Comparison of ENCODE assay signal across 41 mouse cellular contexts in genomic region chr9:21075625-21076024, GRCm38 (mm10). TPM values are rescaled to one million over a fixed set of nuclear protein-coding genes. Genes with fewer than 3 reads are reported as not detected.
"Had no signal": no experiment of that assay in that cellular context is flagged by ENCODE, and none has a peak within 500 bp of the region (broad histone marks: within the 10 kb centered on the region; RNA-seq: fewer than 3 reads in every experiment).

No protein-coding gene starts in this region.

- H3K4me3 ChIP-seq: heart, embryonic 10.5 days; heart, embryonic 13.5 days; heart, embryonic 15.5 days; hindbrain, embryonic 10.5 days; hindbrain, embryonic 12.5 days; hindbrain, embryonic 13.5 days; hindbrain, embryonic 15.5 days; intestine, embryonic 15.5 days; kidney, embryonic 15.5 days; layer of hippocampus, adult 2 months had no signal

- DNase-seq: heart, postnatal 10 days; heart, postnatal 14 days; heart, postnatal 36 days; heart, postnatal 4 days; kidney, adult 11 months; kidney, adult 18-20 months; kidney, adult 2 months; kidney, adult 8-10 months; kidney, adult 9 months; kidney, postnatal 10 days; kidney, postnatal 14 days; kidney, postnatal 25 days; kidney, postnatal 36 days; kidney, postnatal 4 days; layer of hippocampus, adult 9-11 months; layer of hippocampus, postnatal 36 days had no signal

- H3K4me2 ChIP-seq: heart, embryonic 11.5 days; heart, embryonic 13.5 days; heart, embryonic 15.5 days; hindbrain, embryonic 12.5 days; hindbrain, embryonic 13.5 days; hindbrain, embryonic 14.5 days; hindbrain, embryonic 15.5 days; intestine, embryonic 15.5 days; kidney, embryonic 15.5 days had no signal

- H3K27me3 ChIP-seq: heart, embryonic 13.5 days; heart, embryonic 15.5 days; hindbrain, embryonic 12.5 days; hindbrain, embryonic 13.5 days; hindbrain, embryonic 15.5 days; intestine, embryonic 15.5 days; kidney, embryonic 15.5 days had no signal

- H3K27ac ChIP-seq: heart, embryonic 10.5 days; heart, embryonic 13.5 days; heart, embryonic 15.5 days; hindbrain, embryonic 10.5 days; hindbrain, embryonic 12.5 days; hindbrain, embryonic 13.5 days; hindbrain, embryonic 14.5 days; hindbrain, embryonic 15.5 days; hindbrain, postnatal 0 days; intestine, embryonic 15.5 days; kidney, embryonic 15.5 days; kidney, postnatal 0 days; layer of hippocampus, adult 2 months had no signal

- H3K9ac ChIP-seq: heart, embryonic 13.5 days; heart, embryonic 15.5 days; hindbrain, embryonic 12.5 days; hindbrain, embryonic 13.5 days; hindbrain, embryonic 14.5 days; hindbrain, embryonic 15.5 days; intestine, embryonic 15.5 days; kidney, embryonic 15.5 days had no signal

- H3K9me3 ChIP-seq: heart, embryonic 10.5 days; heart, embryonic 13.5 days; heart, embryonic 15.5 days; hindbrain, embryonic 10.5 days; hindbrain, embryonic 12.5 days; hindbrain, embryonic 13.5 days; hindbrain, embryonic 15.5 days; intestine, embryonic 15.5 days; kidney, embryonic 15.5 days had no signal

- ATAC-seq: hindbrain, embryonic 16.5 days; hindbrain, postnatal 0 days; inflammation-experienced regulatory T-cells, adult 6 months; intestine, embryonic 15.5 days; intestine, embryonic 16.5 days; intestine, postnatal 0 days had no signal

RNA-seq across cellular contexts. Expression of gene Gm49373, which starts 2.7 kb away (rescaled TPM):
- total RNA-seq: hematopoietic stem cell, adult 5-6 weeks had no signal
- polyA plus RNA-seq: inflammation-experienced regulatory T-cells, adult 6 months had no signal

RNA-seq across cellular contexts. Expression of gene Zglp1, which starts 8.7 kb away (rescaled TPM):
- total RNA-seq: heart, postnatal 10 days; heart, postnatal 14 days; heart, postnatal 25 days; heart, postnatal 36 days; heart, postnatal 4 days; hematopoietic stem cell, adult 5-6 weeks; layer of hippocampus, adult 18-20 months; layer of hippocampus, postnatal 36 days; left cerebral cortex, adult 18-20 months had no signal
- polyA plus RNA-seq: heart, embryonic 15.5 days; heart, postnatal 0 days; hindbrain, embryonic 12.5 days; intestine, embryonic 14.5 days; intestine, postnatal 0 days; kidney, adult 2 months; kidney, embryonic 14.5 days had no signal
